Mouse (Mus musculus): ENCODE measurements around the gene Zeb2.

The Zeb2 gene

DNA sequence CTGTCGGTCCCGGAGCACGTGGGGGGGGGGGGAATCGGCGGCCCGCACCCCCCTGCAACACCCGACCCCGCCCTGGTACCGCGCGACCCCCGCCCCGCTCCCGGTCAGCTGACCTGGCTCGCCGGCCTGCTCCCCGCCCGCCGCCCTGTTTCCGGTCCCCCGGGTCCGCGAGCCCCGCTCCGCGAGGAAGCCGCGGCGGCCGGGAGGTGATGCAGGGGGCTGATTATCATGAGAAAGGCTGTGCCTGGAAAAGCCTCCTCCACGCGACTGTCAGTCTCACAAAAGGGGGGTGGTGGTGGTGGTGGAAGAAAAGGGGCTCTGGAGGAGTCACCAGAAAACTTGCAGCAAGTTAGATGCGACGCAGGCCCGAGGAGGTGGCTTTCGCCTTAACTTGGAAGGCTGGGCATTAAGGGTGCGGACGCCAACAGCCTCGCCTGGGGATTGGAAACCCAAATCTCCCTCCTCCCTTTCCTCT, at the start of gene Zeb2:
Gene Zeb2 (minus strand): TSS at position 309 of the 475 bp plus-strand sequence.
- DNase-seq (ENCODE audit: low read depth, low spot score): no peak

DNA sequence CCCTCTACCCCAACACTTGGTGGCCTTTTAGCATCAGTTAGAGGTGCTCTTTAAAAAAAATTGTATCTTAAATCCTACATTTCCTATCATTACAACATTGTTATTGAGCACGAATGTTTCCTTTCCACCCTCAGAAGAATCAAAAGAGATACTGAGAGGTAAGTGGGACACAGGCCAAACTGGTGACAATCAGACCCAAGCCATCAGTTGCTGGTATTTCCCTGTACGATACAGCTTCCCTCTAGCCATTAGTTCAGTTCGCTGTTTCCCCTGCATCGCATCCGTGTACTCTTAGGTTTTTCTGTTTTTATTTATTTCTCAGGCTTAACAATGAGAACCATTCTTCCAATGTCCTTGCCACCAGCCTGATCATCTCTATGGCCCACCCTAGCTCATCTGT, 41.6 kb upstream of the Zeb2 start:
- no peak for DNase-seq (ENCODE audit: low read depth, low spot score)

DNA sequence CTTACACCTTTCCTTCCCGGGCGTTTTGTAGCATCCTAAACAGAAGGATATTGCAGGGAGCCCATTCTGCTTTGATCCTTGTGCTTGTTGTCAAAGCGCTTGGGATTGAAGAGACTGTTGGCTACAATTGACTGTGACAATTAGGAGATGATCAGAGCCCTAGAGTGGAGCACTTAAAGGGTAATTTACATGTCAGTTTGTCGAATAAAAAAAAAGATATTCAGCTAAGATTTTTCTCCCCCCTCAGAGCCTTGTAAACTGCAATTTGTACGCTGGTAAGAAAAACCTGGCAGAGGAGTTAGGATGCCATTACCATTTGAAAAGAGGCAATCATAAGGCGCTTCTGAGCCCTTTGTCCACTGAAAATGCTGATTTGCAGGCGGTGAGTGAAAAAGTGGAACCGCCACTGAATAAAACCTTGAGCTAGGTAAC, 41.2 kb upstream of the Zeb2 start:
- no peak for DNase-seq (ENCODE audit: low read depth, low spot score)

DNA sequence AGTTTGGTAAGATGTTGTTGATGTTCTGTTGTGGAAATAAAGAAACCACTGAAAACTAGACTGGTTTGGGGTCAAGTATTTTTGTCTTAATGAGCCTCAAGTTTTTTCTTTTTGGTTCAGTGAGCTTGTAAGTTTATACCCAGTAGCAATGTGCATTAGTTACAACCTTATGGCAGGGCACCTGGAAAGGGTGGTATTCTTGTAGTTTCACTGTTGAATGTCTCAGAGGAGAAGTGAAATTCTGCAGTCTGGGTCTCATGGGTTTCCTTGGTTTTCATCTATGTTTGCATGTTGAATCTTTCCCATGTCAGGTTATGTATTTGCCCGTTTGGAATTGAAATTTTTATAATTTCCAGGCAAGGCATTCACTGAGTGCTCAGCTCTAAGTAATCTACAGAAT, 36.1 kb upstream of the Zeb2 start:
- DNase-seq (ENCODE audit: low read depth, low spot score): no peak

DNA sequence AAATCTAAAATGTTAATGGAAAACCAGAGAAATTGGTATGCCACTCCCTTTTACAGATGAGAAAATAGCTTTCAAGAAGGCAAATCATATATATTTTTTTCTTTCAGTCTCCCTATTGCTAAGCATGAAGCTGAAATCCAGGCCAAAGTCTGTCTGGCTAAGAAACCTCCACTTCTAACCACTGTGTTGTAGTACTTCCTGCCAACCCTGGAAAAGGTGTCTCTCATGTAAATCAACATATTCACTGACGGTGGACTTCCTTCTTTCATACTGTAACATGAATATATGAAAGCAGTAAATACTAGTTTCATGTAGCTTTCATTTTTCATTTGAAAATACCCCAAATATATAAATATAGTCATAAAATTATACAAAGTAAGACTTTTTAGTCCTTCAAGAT, 26.0 kb upstream of the Zeb2 start:
- DNase-seq (ENCODE audit: low read depth, low spot score): no peak

DNA sequence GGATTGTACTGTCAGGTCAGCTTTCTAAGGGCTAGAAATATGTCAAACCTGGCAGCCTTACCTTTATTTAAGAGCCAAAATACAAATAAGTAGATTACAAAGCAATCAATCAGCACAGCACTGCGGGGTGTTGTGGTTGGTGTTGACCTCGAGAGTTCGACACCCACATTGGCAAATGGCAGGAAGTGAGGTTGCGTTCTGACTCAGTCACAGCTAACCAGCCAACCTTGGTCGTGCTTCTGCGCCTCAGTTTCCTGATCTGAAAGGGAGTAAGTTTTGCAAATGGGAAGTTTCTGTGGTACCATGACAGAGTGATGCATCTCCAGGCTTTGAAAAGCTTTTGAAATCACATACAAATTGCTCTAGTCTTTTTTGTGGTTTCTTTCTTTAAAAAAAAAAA, 21.7 kb upstream of the Zeb2 start:
- DNase-seq (ENCODE audit: low read depth, low spot score): no peak

DNA sequence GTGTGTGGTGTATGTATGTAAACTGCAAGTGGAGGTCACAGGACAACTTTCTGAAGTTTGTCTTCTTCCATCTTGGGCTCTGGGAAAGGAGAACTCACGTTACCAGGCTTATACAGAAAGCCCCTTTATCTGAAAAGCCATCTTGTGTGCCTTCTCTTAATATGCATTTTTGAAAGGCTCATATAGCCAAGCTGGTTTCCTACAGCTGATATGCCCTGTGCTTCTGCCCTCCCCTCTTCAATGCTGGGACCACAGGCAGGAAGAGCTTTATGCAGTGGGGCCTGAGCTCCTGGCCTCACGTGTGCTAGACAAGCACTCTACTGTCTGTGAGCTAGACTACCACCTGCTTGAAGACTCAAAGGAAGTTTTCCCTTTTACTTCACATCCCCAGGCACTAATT, 19.6 kb upstream of the Zeb2 start:
- DNase-seq (ENCODE audit: low read depth, low spot score): no peak

DNA sequence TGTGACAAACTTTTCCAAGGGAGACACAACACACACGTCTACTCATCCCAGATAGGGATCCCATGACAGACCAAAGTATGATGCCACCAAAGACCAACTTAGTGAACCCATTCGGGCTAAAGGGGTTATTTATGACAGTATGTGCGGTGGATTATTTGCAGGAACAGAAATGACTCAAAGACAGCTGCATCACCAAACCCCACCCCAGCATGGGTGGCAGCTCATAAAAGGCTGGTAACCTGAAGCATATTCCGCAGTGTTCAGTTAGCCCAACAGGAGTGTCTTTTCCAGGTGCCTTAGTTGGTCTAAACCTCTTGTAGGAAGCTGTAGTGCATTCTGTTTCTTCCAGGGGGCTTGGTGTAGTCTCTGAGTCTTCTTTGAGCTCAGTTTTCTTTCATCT, 16.0 kb upstream of the Zeb2 start:
- DNase-seq (ENCODE audit: low read depth, low spot score): no peak

DNA sequence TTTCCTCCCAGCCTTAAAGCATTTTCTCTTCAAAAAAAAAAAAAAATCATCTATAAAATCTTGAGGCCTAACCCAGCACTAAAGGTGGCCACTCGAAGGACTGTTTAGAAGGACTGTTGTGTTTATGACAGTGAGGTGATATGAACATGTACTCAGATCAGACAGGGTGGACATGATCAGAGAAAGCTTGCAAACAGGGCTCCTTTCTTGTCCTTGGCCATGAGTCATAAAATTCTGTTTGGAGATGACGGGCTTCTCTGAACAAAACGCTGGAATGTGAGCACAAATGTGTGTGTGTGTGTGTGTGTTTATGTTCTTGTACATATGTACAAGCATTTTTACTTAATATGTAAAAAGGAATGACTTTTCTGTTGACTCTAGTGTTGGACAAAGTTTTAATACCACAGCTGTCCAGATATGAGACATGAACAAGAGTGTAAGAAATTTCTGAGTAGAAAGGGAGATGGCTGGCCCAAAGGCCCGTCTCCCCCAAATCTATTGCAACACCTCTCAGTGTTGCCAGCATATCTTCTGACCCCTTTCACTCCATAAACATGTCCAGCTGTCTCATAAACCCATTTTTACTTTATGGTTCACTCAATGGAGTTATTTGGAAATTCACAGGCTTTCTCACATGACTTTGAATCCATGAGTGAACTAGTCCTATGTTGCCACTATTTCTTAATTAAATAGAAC, 13.4 kb upstream of the Zeb2 start:
- no peak for DNase-seq (ENCODE audit: low read depth, low spot score)

DNA sequence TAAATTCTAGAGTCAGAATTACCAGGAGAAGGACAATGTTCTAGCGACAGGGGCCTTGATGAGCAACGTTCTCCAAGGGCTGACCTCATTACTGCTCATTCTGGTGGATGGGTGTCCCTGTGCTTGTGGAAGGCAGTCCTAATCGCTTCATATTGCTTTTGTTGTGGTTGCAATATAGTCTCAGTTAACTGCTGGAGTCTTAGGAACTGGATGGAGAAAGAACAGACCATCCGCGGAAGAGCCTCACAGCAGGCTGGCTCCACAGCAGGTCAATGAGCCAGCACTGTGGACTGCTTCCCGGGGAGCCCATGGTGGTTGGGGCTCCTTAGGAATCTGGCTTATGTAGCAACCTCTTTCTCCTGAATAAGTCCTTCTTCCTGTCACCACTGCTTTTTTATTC, 12.4 kb upstream of the Zeb2 start:
- DNase-seq (ENCODE audit: low read depth, low spot score): no peak

DNA sequence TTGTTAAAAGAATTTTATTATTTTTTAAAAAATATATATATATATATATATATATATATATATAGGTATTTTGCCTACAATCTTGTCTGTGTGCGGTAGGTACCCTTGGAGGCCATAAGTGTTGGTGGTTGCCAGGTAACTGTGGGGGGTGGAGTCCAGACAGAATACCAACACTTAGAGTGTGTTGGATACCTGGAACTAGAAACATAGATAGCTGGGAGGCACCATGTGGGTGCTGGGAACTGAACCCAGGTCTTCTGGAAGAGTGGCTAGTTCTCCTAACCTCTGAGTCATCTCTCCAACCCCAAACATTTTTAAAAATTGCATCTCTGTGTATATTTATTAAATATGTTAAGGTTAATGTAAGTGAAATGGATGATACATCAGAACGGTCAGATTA, 11.5 kb upstream of the Zeb2 start:
- no peak for DNase-seq (ENCODE audit: low read depth, low spot score)

DNA sequence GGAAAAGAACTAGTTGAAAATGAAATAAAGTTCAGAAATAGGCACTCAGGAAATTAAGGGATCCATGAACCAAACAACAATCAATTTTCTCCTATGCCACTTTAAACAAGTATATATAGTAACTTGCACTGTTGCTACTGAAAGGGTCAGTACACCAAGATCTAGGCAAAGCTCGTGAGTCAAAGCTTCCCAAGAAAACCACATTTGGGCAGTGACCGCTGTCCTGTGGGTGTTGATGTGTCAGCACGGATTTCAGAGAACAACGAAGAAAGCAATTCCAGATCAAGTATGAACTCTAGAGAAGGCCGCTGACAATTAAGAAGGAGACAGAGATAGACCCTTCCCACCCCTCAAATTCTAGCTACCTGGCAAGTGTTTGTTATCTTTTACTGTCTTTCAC, 9.2 kb upstream of the Zeb2 start:
- DNase-seq (ENCODE audit: low read depth, low spot score): no peak

DNA sequence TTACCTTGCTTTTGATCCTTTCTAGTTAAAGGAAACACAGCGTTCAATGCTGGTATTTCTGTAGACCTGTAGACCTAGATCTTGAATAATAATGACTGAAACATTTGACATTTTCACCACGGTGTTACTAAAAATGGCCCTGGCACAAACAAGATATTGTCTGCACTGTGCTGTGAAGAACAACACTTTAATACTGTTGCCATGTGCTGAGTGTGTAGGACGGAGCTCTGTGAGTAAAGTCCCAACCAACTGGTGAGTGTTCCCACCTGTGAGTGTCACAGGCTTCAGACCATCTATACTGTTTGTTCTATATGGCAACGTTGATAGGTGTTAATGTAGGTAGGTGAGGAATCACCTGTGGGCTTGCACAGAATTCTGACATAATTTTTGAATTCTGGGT, 8.0 kb upstream of the Zeb2 start:
- no peak for DNase-seq (ENCODE audit: low read depth, low spot score)

DNA sequence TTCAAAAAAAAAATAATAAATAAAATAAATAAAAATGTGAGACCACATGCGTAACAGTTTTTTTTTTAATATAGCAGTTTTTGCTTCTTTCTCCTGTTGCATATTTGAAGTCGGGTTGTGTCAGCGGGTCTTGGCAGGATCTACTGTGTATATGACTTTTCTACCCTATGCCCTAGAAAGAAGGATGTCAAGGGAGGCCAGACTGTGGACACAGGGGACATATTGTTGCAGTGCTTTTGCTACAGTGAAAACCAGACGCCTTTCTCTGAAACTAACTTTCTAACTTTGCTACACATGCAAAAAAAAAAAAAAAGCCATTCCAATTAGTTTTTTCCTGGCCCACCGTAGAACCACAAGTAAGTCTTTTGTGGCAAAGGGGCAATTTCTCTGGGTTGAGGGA, 6.3 kb upstream of the Zeb2 start:
- DNase-seq (ENCODE audit: low read depth, low spot score): no peak

DNA sequence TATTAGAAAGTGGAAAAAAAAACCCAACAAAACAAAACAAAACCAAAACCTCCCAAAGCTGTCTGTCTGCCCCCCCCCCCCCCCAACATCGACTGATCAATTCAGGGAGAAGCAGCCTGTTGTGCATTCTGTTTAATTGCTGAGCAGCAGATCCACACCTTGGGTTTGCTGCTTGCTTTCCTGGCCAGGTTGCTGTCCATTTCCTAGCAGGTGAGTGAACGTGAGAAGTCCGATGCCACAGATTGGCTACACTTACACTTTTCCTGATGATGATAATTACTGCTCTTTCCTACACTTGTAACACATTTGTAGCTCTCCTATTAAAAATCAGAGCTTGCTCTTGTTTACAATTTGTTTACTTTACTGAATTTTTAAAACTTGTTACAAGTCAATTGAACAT, 926 bp upstream of the Zeb2 start:
- no peak for DNase-seq (ENCODE audit: low read depth, low spot score)

DNA sequence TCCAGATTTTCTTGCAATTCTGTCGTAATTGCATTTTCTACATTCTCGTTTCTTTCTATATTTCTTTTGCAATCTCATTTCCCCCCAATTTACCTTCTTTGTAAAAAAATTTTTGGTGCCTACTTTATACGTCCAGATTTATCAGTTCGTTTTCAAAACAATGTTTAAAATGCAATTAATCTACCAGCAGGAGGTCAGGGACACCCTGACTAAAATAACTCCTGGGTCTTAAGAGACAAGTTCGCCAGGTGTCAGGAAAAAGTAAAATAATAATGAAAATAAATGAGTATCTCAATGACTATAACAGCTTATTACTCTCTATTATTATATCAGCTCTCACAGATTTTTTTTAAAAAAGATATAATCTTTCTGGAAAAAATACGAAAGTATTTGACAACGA, 397 bp upstream of the Zeb2 start:
- DNase-seq (ENCODE audit: low read depth, low spot score): no peak

DNA sequence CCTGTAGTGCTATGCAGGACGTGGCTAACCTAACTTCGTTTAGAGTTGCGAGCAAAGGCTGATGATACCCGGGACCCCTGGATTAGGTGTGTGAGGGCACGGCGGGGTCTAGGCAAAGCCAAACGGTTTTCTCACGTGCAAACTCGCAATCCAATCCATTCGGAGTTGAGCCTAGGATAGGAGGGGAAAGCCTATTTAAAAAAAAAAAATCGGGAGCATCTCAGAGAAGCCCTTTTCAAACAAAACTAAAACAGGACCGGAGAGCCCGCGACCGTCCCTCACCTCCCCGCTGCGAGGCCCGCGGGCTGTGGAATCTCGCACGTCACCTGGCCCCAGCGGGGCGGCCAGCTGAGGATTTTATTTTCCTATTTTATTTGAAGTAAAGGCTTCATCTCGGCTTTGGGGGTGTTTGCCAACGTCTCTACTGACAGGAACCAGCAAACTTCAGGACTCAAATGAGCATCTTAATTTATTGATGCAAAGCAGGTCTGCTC, 617 bp downstream of the Zeb2 start:
- DNase-seq (ENCODE audit: low read depth, low spot score): no peak

DNA sequence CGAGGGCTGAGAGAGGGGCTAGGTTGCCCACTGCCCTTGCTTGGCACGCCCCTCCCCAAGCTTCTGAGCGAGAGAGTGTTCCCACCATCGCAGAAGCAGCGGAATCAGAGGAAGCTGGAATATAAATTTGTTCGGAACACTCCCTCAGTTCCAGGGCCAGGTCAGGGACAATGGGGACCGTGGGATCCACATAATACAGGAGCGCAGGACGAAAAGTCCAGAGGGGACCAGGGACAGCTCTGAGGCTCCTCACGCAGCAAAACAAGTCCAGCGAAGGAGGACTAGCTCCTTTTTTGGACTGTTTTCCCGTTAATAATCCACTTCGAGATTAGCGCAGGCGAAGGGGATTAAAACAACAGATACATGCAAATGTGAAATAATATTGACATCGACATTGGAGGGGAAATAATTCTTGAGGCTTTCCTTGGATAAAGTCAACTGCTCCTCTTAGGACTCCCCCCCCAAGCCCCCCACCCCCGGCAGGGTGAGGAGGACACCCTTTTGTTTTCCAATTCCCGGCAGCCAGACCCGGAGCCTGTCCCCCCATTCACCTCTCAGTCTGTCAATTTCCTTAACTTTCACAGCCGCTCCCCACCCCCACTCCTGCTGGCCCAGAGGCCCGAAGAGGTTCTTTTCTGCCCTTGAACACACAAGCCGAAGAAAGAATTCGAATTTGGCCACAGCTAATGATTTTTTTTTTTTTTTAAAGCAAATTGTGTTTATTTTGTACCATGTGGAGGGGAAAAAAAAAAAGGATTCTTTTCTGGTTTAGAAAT, 1.3 kb downstream of the Zeb2 start:
- no peak for DNase-seq (ENCODE audit: low read depth, low spot score)

DNA sequence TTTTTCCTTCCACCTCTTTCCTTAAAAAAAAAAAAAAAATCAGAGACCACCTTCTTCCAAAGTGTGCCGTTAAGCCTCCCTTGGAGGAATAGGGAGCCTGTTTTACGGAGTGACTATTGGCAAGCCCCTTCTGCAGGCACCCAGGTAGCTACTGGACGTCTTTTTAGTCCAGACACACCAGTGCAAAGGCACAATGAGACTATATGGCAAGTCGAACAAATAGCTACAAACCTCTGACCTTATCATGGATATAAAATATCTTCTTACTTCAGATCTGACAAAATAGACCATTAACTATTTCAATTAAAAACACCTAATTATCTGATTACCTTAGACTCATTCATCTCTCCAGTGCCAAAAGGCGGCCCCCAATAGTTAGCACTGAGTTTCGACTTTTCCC, 2.0 kb downstream of the Zeb2 start:
- DNase-seq (ENCODE audit: low read depth, low spot score): no peak

DNA sequence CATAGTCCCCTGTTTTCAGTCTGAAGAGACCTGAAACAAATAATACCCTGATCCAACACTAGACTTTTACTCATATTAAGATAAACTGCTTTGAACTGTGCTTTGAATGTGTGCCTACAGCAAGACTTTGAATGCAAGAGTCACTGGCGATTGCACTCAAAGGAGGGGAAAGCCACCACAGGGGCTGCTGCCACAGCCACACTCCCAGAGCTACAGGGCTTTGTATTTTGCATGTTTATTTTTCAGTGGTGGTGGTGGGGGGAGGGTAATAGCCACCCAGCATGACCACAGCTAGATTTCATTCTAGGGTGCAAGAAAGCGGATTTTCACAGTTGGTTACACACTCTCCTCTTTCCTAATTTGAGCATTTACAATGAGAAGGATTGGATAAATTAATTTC, 2.6 kb downstream of the Zeb2 start:
- no peak for DNase-seq (ENCODE audit: low read depth, low spot score)

DNA sequence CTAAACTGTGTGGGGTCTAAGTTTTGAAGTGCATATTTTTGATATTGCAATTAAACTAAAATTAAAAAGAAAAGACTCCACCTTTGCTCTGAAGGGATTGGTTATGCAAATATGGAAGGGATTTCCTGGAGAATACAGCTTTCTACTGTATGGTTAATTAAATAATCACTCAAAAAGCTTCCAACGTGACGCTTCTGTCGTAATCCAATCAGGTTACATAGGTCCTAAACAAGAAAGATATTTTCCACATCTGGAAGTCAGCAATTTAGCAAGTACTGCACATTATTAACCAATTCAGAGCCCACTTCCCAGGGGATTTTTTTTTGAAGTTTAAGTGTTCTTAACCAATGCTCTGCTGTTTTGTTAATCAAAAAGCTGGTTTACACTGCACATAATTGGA, 3.3 kb downstream of the Zeb2 start:
- no peak for DNase-seq (ENCODE audit: low read depth, low spot score)

DNA sequence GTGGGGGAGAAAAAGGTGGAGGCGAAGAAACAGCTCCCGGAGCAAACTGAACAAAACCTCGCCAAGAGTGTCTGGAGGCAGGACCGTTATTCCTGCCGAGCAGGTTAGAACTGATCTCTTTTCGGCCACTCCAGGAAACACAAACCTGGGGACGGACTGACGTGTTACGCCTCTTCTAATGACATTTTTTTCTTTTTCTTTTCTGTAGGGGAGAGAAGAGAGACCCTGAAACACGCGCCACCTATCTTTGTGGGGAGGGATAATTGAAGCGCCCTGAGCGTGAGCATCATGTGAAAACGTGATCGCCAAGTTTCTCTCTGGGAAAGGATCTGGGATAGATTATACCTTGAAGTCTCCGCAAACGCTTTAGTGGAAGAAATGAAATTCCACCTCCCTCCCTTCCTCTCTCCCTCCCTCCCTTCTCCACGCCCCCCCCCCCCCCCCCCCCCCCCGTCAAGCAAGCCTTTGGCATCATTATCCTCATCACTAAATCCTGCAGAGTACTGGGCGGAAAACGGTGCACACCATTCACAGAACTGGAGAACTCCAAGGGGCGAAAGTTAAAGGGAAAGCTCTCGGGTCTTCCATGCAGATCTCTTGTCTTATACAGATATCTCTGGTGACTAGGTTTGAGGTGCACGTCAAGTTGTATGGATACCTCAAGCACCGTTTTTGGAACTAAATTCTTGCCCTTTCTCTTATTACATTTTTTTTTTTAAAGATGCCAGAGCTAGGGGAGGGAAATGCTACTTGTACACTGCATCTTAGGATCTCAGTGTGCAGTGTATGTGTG, 4.1 kb downstream of the Zeb2 start:
- no peak for DNase-seq (ENCODE audit: low read depth, low spot score)

Data from forelimb bud, embryonic 11.5 days (tissue).